Mouse (Mus musculus): ENCODE data around the gene Mbd5. TPM values are rescaled to one million over a fixed set of nuclear protein-coding genes. Genes with fewer than 3 reads are reported as not detected.

The Mbd5 gene
- total RNA-seq (2021): 100 to 1,000 TPM; 118 to 124 TPM
- long read RNA-seq, partial matches to known transcripts: 5 of 21 reads
- long read RNA-seq, other reads (novel, unspliced or antisense): 16 of 21 reads

- peak; percentile 98 to 99 for DNase-seq (ENCODE audit: low spot score in 2 of 2)
These were observed at the start of gene Mbd5 for GRCm38 (mm10) chr2:48948841-48949584. Mbd5 (plus strand) TSS chr2:48949508.

- peak in 1 of 2 experiments; percentile 44 for DNase-seq (ENCODE audit: low spot score in 2 of 2)
These were observed 40.4 kb upstream of the Mbd5 start for GRCm38 (mm10) chr2:48908866-48909265.

- no peak for DNase-seq (ENCODE audit: low spot score in 2 of 2)
These were observed 35.1 kb upstream of the Mbd5 start for GRCm38 (mm10) chr2:48914185-48914584.

GRCm38 (mm10) chr2:48915832-48916231 is 33.5 kb upstream of the Mbd5 start:
- DNase-seq (ENCODE audit: low spot score in 2 of 2): no peak

GRCm38 (mm10) chr2:48935058-48935457 is 14.2 kb upstream of the Mbd5 start:
- no peak for DNase-seq (ENCODE audit: low spot score in 2 of 2)

GRCm38 (mm10) chr2:48947761-48948160 is 1.5 kb upstream of the Mbd5 start:
- DNase-seq (ENCODE audit: low spot score in 2 of 2): no peak

GRCm38 (mm10) chr2:48949743-48950251 is 489 bp downstream of the Mbd5 start:
- DNase-seq (ENCODE audit: low spot score in 2 of 2): peak; percentile 22 to 43

GRCm38 (mm10) chr2:48950252-48950315 is 776 bp downstream of the Mbd5 start, which contains the start of gene Orc4:
Orc4 (minus strand) TSS chr2:48950277.
- no peak for DNase-seq (ENCODE audit: low spot score in 2 of 2)

- DNase-seq (ENCODE audit: low spot score in 2 of 2): no peak
These were observed 1.1 kb downstream of the Mbd5 start for GRCm38 (mm10) chr2:48950316-48950880.

GRCm38 (mm10) chr2:48956591-48956990 is 7.3 kb downstream of the Mbd5 start:
- no peak for DNase-seq (ENCODE audit: low spot score in 2 of 2)

GRCm38 (mm10) chr2:48978920-48979319 is 29.6 kb downstream of the Mbd5 start:
- no peak for DNase-seq (ENCODE audit: low spot score in 2 of 2)

- no peak for DNase-seq (ENCODE audit: low spot score in 2 of 2)
These were observed 41.0 kb downstream of the Mbd5 start for GRCm38 (mm10) chr2:48990322-48990721.

- no peak for DNase-seq (ENCODE audit: low spot score in 2 of 2)
These were observed 91.2 kb downstream of the Mbd5 start for GRCm38 (mm10) chr2:49040481-49040880.

- no peak for DNase-seq (ENCODE audit: low spot score in 2 of 2)
These were observed 100.7 kb downstream of the Mbd5 start for GRCm38 (mm10) chr2:49050030-49050429.

- DNase-seq (ENCODE audit: low spot score in 2 of 2): no peak
These were observed 118.6 kb downstream of the Mbd5 start for GRCm38 (mm10) chr2:49067886-49068285.

- DNase-seq (ENCODE audit: low spot score in 2 of 2): no peak
These were observed 135.7 kb downstream of the Mbd5 start for GRCm38 (mm10) chr2:49084966-49085365.

- DNase-seq (ENCODE audit: low spot score in 2 of 2): no peak
These were observed 141.5 kb downstream of the Mbd5 start for GRCm38 (mm10) chr2:49090771-49091170.

GRCm38 (mm10) chr2:49096765-49097164 is 147.5 kb downstream of the Mbd5 start:
- no peak for DNase-seq (ENCODE audit: low spot score in 2 of 2)

GRCm38 (mm10) chr2:49108906-49109305 is 159.6 kb downstream of the Mbd5 start:
- no peak for DNase-seq (ENCODE audit: low spot score in 2 of 2)

GRCm38 (mm10) chr2:49119875-49120274 is 170.6 kb downstream of the Mbd5 start:
- DNase-seq (ENCODE audit: low spot score in 2 of 2): no peak

GRCm38 (mm10) chr2:49121603-49122002 is 172.3 kb downstream of the Mbd5 start:
- no peak for DNase-seq (ENCODE audit: low spot score in 2 of 2)

- no peak for DNase-seq (ENCODE audit: low spot score in 2 of 2)
These were observed 192.9 kb downstream of the Mbd5 start for GRCm38 (mm10) chr2:49142186-49142585.

GRCm38 (mm10) chr2:49153649-49154048 is 204.3 kb downstream of the Mbd5 start:
- DNase-seq (ENCODE audit: low spot score in 2 of 2): no peak

All from layer of hippocampus, adult 18-20 months (tissue).